Mouse (Mus musculus): ENCODE measurements around the gene Tgm2.

Tgm2 gene

GRCm38 (mm10) chr2:158167496-158168205 is 21.4 kb upstream of the Tgm2 start:
- no peak for DNase-seq (ENCODE audit: low read depth, low spot score)

- DNase-seq (ENCODE audit: low read depth, low spot score): no peak
These were observed 20.4 kb upstream of the Tgm2 start for GRCm38 (mm10) chr2:158166628-158167027.

- DNase-seq (ENCODE audit: low read depth, low spot score): no peak
These were observed 19.5 kb upstream of the Tgm2 start for GRCm38 (mm10) chr2:158165776-158166175.

GRCm38 (mm10) chr2:158163034-158163433 is 16.8 kb upstream of the Tgm2 start:
- no peak for DNase-seq (ENCODE audit: low read depth, low spot score)

- DNase-seq (ENCODE audit: low read depth, low spot score): no peak
These were observed 15.5 kb upstream of the Tgm2 start for GRCm38 (mm10) chr2:158161761-158162160.

- DNase-seq (ENCODE audit: low read depth, low spot score): peak; percentile 48
These were observed 13.4 kb upstream of the Tgm2 start for GRCm38 (mm10) chr2:158159376-158160235.

- no peak for DNase-seq (ENCODE audit: low read depth, low spot score)
These were observed 11.4 kb upstream of the Tgm2 start for GRCm38 (mm10) chr2:158157654-158158053.

GRCm38 (mm10) chr2:158156487-158156886 is 10.3 kb upstream of the Tgm2 start:
- DNase-seq (ENCODE audit: low read depth, low spot score): no peak

- DNase-seq (ENCODE audit: low read depth, low spot score): no peak
These were observed 9.4 kb upstream of the Tgm2 start for GRCm38 (mm10) chr2:158155615-158156014.

- DNase-seq (ENCODE audit: low read depth, low spot score): peak; percentile 89
These were observed 8.9 kb upstream of the Tgm2 start for GRCm38 (mm10) chr2:158155101-158155500.

GRCm38 (mm10) chr2:158154641-158155040 is 8.4 kb upstream of the Tgm2 start:
- peak; percentile 89 for DNase-seq (ENCODE audit: low read depth, low spot score)

- peak; percentile 92 for DNase-seq (ENCODE audit: low read depth, low spot score)
These were observed 7.6 kb upstream of the Tgm2 start for GRCm38 (mm10) chr2:158153728-158154343.

GRCm38 (mm10) chr2:158152685-158153309 is 6.6 kb upstream of the Tgm2 start:
- peak; percentile 92 for DNase-seq (ENCODE audit: low read depth, low spot score)

- DNase-seq (ENCODE audit: low read depth, low spot score): peak; percentile 65
These were observed 4.8 kb upstream of the Tgm2 start for GRCm38 (mm10) chr2:158151077-158151476.

GRCm38 (mm10) chr2:158146971-158147370 is 735 bp upstream of the Tgm2 start:
- no peak for DNase-seq (ENCODE audit: low read depth, low spot score)

- DNase-seq (ENCODE audit: low read depth, low spot score): no peak
These were observed 639 bp downstream of the Tgm2 start for GRCm38 (mm10) chr2:158145528-158146065.

- DNase-seq (ENCODE audit: low read depth, low spot score): no peak
These were observed 1.3 kb downstream of the Tgm2 start for GRCm38 (mm10) chr2:158144750-158145527.

GRCm38 (mm10) chr2:158144263-158144662 is 2.0 kb downstream of the Tgm2 start:
- no peak for DNase-seq (ENCODE audit: low read depth, low spot score)

GRCm38 (mm10) chr2:158143816-158144215 is 2.4 kb downstream of the Tgm2 start:
- DNase-seq (ENCODE audit: low read depth, low spot score): no peak

GRCm38 (mm10) chr2:158142981-158143380 is 3.3 kb downstream of the Tgm2 start:
- DNase-seq (ENCODE audit: low read depth, low spot score): no peak
